Mouse (Mus musculus): ENCODE measurements around the gene Ccdc58. TPM values are rescaled to one million over a fixed set of nuclear protein-coding genes. Genes with fewer than 3 reads are reported as not detected.
"Not testable (repeated sequence)": the region's sequence is repeated elsewhere in the genome, so short reads cannot be mapped to it uniquely, and the experiment has no call there.

Gene Ccdc58
- polyA plus RNA-seq, 1 experiment, result 95.9 TPM

DNA sequence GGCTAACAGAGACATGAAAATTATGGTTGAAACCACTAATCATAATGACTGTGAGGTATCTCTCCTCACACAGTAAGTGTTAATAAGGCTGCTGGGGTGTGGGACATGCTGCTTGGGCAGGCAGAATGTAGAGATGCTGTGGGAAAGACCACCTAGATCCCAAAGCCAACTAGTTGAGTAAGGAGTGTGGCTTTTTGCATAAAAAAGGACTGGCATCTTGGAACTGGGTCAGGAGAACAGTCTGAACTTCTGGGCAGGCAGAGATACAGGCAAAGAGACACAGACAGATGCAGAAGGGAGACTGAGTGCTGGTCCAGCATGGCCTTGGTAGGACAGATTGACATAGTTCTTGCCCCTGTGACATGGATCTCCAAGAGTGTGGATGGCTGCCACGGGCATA is 30.0 kb downstream of the Ccdc58 start:
- H3K4me1 ChIP-seq (ENCODE audit: control insufficient read depth, insufficient read depth, low read length), result no peaks in the 10 kb centered on the region
- H3K4me3 ChIP-seq (ENCODE audit: insufficient read depth, low read length), result no peak overlapping the region
- no peak for TF ChIP-seq POLR2A (IDR thresholded peaks at IDR 0.05; ENCODE audit: low read depth, low read length)
- TF ChIP-seq CTCF (IDR thresholded peaks at IDR 0.05; ENCODE audit: borderline replicate concordance, insufficient read depth, low read length), result no peak
- no peak overlapping the region for H3K27ac ChIP-seq (ENCODE audit: insufficient read depth, low read length)

DNA sequence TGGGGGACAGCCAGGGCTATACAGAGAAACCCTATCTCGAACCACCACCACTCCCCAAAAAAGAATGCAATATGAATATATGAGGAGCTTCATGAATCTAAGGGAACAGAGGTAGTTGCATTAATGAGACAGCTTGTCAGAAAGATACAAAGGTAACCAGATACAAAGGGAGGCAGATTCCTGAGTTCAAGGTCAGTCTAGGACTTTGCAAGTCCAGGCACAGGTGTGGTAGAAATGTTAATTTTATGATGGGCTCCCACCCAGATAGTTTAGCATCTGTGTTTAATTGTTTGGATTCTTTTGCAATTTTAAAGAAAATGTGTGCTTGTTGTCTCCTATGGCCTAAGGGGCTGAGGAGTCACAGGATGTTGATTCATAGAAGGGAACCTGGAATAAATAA is 30.7 kb downstream of the Ccdc58 start:
- Histone ChIP-seq H3K27ac (ENCODE audit: insufficient read depth, low read length) (no peak overlapping the region), H3K4me3 (ENCODE audit: insufficient read depth, low read length) (no peak overlapping the region), H3K4me1 (ENCODE audit: control insufficient read depth, insufficient read depth, low read length) (no peaks in the 10 kb centered on the region)
- no peak for TF ChIP-seq CTCF (IDR thresholded peaks at IDR 0.05; ENCODE audit: borderline replicate concordance, insufficient read depth, low read length)
- no peak for TF ChIP-seq POLR2A (IDR thresholded peaks at IDR 0.05; ENCODE audit: low read depth, low read length)

DNA sequence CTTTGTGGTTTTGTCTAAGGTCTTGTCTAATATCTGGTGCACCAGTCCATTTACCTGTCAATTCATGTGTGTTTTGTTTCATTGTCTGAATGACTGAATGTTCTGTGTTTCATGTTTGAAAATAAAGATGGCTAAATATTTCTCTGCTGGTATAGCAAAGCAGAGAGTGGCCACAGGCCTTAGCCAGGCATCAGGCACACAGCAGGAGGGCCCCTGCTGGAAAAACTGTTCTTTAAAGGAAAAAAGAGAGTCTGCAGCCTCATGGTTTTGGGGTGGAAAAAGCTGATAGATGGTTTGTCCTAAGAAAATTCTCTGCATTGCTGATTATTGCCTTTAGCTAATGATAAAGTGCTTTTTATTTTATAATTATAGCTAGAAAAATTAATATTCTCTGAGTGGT is 40.0 kb downstream of the Ccdc58 start:
- H3K4me1 ChIP-seq (ENCODE audit: control insufficient read depth, insufficient read depth, low read length); H3K27ac ChIP-seq (ENCODE audit: insufficient read depth, low read length): not testable (repeated sequence)

DNA sequence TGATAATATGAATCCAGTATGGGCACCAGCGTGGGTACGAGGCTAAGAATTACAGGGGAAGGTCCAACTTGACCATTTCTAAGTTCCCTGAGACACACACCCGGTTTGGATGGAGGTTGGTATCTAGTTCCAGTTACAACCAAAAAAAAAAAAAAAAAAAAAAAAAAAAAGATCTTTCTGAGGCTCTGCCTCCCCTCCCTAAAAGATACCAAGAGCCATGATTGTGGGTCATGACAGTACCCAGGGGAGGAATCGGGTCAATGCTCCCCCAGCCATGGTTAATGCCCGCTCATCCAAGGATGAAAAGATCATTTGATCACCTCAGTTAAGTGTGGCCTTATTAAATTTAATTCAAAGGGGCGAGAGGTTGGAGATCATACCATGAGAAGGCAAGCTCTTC is 44.3 kb downstream of the Ccdc58 start:
- not testable (repeated sequence) for H3K27ac ChIP-seq (ENCODE audit: insufficient read depth, low read length); H3K4me3 ChIP-seq (ENCODE audit: insufficient read depth, low read length); H3K4me1 ChIP-seq (ENCODE audit: control insufficient read depth, insufficient read depth, low read length)

More for the DNA sequence above, 40.0 kb downstream of the Ccdc58 start:
- H3K4me3 ChIP-seq (ENCODE audit: insufficient read depth, low read length), result not testable (repeated sequence)

DNA sequence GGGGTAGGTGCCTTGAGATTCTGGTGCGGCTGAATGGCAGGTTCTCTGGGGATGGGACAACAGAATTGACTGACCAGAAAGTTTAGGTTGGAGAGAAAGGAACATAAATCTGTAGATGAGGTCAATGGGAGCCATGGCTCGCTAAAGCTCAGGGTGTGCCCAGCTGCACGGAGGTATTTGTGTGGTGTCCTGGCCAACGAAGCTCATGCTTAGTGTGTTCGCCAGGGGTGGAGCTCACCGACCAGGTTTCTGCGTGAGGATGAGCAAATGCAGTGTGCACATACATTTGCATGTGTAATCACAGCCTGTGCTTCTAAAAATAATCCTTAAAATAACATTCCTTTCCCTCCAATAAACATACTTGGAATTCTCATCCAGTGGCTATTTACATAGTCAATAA is 56.6 kb downstream of the Ccdc58 start:
- Histone ChIP-seq H3K4me3 (ENCODE audit: insufficient read depth, low read length) (no peak overlapping the region), H3K27ac (ENCODE audit: insufficient read depth, low read length) (no peak overlapping the region), H3K4me1 (ENCODE audit: control insufficient read depth, insufficient read depth, low read length) (no peaks in the 10 kb centered on the region)
- TF ChIP-seq CTCF (IDR thresholded peaks at IDR 0.05; ENCODE audit: borderline replicate concordance, insufficient read depth, low read length), result no peak
- no peak for TF ChIP-seq POLR2A (IDR thresholded peaks at IDR 0.05; ENCODE audit: low read depth, low read length)

DNA sequence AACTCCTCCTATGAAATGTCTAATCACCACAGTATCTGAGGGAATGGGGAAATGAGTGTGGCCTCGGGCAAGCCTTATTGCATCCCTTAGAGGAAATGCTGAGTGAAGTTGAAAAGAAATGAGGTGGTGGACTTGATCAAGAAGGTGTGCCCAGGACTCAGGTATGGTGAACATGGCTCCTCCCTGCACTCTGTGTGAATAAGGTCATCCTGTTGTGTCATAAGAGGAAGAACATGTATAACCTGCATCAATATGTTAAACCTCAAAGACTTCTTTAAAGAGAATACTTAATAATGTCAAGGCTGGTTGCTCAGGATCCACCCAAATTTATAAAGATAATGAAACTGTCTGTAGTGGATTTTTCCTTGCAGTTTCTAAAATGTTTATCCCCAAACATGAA is 59.7 kb downstream of the Ccdc58 start, which contains the start of gene Csta1:
Gene Csta1 (minus strand): TSS at position 101 of the 400 bp plus-strand sequence.
- Histone ChIP-seq H3K27ac (ENCODE audit: insufficient read depth, low read length) (no peak within 1 kb of the TSS), H3K4me1 (ENCODE audit: control insufficient read depth, insufficient read depth, low read length) (no peaks in the 10 kb centered on the region), H3K4me3 (ENCODE audit: insufficient read depth, low read length) (no peak within 1 kb of the TSS)
- TF ChIP-seq POLR2A (IDR thresholded peaks at IDR 0.05; ENCODE audit: low read depth, low read length) (no peak), CTCF (IDR thresholded peaks at IDR 0.05; ENCODE audit: borderline replicate concordance, insufficient read depth, low read length) (no peak)

DNA sequence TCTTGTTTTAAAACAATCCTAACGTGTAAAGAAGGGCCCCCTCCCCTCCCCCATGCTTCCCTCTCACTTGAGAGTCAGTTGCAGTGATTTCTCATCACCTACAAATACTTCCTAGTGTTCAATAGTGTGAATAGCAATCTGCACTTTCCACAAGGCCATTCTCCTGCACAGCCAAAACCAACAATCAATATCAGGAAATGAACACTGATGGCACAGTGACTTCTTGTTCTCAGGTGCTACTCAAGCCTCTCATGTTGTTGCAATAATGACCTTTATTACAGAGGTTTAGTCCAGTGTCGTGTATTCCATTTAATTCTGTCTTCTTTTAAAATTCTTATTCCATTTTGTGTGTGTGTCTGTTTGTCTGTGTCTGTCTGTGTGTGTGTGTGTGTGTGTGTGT is 66.7 kb downstream of the Ccdc58 start:
- Histone ChIP-seq H3K27ac (ENCODE audit: insufficient read depth, low read length) (no peak overlapping the region), H3K4me3 (ENCODE audit: insufficient read depth, low read length) (no peak overlapping the region), H3K4me1 (ENCODE audit: control insufficient read depth, insufficient read depth, low read length) (no peaks in the 10 kb centered on the region)
- TF ChIP-seq POLR2A (IDR thresholded peaks at IDR 0.05; ENCODE audit: low read depth, low read length) (no peak), CTCF (IDR thresholded peaks at IDR 0.05; ENCODE audit: borderline replicate concordance, insufficient read depth, low read length) (no peak)

Other genes with a start within 250 kb of the Ccdc58 start
- 6.0 and 7.4 TPM in 2 replicates for gene Parp14, start 200.1 kb upstream of the Ccdc58 start, polyA plus RNA-seq (2011; ENCODE audit: insufficient read length, low read depth, missing spikeins)
- gene Parp9, start 133.2 kb upstream of the Ccdc58 start, polyA plus RNA-seq (2011; ENCODE audit: insufficient read length, low read depth, missing spikeins), result 19.8 and 26.5 TPM in 2 replicates
- 10.2 and 12.9 TPM in 2 replicates for gene Dtx3l, start 132.5 kb upstream of the Ccdc58 start, polyA plus RNA-seq (2011; ENCODE audit: insufficient read length, low read depth, missing spikeins)
- 83.9 and 86.7 TPM in 2 replicates for gene Kpna1, start 92.9 kb upstream of the Ccdc58 start, polyA plus RNA-seq (2011; ENCODE audit: insufficient read length, low read depth, missing spikeins)
- gene Wdr5b, start 30.5 kb upstream of the Ccdc58 start, polyA plus RNA-seq (2011; ENCODE audit: insufficient read length, low read depth, missing spikeins), result 3.2 and 4.8 TPM in 2 replicates
- 220 and 237 TPM in 2 replicates for gene Fam162a, start 91 bp upstream of the Ccdc58 start, polyA plus RNA-seq (2011; ENCODE audit: insufficient read length, low read depth, missing spikeins)
- gene Csta1, start 59.6 kb downstream of the Ccdc58 start, polyA plus RNA-seq (2011; ENCODE audit: insufficient read length, low read depth, missing spikeins), result not detected in 2 replicates
- not detected in 2 replicates for gene Stfa2l1, start 85.1 kb downstream of the Ccdc58 start, polyA plus RNA-seq (2011; ENCODE audit: insufficient read length, low read depth, missing spikeins)
- not detected in 2 replicates for gene Gm5483, start 112.5 kb downstream of the Ccdc58 start, polyA plus RNA-seq (2011; ENCODE audit: insufficient read length, low read depth, missing spikeins)
- gene Gm5416, start 138.7 kb downstream of the Ccdc58 start, polyA plus RNA-seq (2011; ENCODE audit: insufficient read length, low read depth, missing spikeins), result not detected in 2 replicates
- not detected in 2 replicates for gene 2010005H15Rik, start 149.8 kb downstream of the Ccdc58 start, polyA plus RNA-seq (2011; ENCODE audit: insufficient read length, low read depth, missing spikeins)
- not detected in 2 replicates for gene Stfa1, start 205.3 kb downstream of the Ccdc58 start, polyA plus RNA-seq (2011; ENCODE audit: insufficient read length, low read depth, missing spikeins)